Mouse (Mus musculus) megakaryocyte, embryonic 14.5 days (primary cell): ENCODE data around the gene Ddah2. TPM values are rescaled to one million over a fixed set of nuclear protein-coding genes. Genes with fewer than 3 reads are reported as not detected.

Experiments used
- H3K27me3 ChIP-seq: replicated peaks from 2 replicates; pipeline ENCODE3; 2012; ENCODE audit warnings: inconsistent platforms
- H3K36me3 ChIP-seq: replicated peaks from 2 replicates; pipeline ENCODE3; 2012; ENCODE audit warnings: low read length, inconsistent platforms, mixed read lengths
- H3K4me1 ChIP-seq: 2 replicates; pipeline ENCODE4 v1.6.1; 2012; ENCODE audit warnings: inconsistent platforms
- H3K4me3 ChIP-seq: replicated peaks from 2 replicates; pipeline ENCODE3; 2012; ENCODE audit warnings: moderate library complexity, mild to moderate bottlenecking, inconsistent platforms
- H3K9me3 ChIP-seq: 2 replicates; pipeline ENCODE4 v1.6.1; 2012; ENCODE audit warnings: inconsistent platforms
- FLI1 ChIP-seq: IDR thresholded peaks from 2 replicates; pipeline ENCODE4 v1.6.1; 2012; ENCODE audit warnings: low read length, inconsistent platforms, mixed read lengths
- GATA1 ChIP-seq: IDR thresholded peaks from 3 replicates; pipeline ENCODE4 v1.6.1; 2012; ENCODE audit warnings: mixed read lengths, low read length, inconsistent platforms, borderline replicate concordance
- polyA plus RNA-seq: library from polyadenylated mRNA; stranded (reverse); fragments of >175 nt; gene quantifications from 2 replicates; pipeline ENCODE4 v1.2.3, GENCODE M21; 2012; ENCODE audit warnings: low replicate concordance; ENCODE audit not compliant: insufficient read depth

Ddah2 gene
- polyA plus RNA-seq = 30.5 and 36.5 TPM in 2 replicates

DNA sequence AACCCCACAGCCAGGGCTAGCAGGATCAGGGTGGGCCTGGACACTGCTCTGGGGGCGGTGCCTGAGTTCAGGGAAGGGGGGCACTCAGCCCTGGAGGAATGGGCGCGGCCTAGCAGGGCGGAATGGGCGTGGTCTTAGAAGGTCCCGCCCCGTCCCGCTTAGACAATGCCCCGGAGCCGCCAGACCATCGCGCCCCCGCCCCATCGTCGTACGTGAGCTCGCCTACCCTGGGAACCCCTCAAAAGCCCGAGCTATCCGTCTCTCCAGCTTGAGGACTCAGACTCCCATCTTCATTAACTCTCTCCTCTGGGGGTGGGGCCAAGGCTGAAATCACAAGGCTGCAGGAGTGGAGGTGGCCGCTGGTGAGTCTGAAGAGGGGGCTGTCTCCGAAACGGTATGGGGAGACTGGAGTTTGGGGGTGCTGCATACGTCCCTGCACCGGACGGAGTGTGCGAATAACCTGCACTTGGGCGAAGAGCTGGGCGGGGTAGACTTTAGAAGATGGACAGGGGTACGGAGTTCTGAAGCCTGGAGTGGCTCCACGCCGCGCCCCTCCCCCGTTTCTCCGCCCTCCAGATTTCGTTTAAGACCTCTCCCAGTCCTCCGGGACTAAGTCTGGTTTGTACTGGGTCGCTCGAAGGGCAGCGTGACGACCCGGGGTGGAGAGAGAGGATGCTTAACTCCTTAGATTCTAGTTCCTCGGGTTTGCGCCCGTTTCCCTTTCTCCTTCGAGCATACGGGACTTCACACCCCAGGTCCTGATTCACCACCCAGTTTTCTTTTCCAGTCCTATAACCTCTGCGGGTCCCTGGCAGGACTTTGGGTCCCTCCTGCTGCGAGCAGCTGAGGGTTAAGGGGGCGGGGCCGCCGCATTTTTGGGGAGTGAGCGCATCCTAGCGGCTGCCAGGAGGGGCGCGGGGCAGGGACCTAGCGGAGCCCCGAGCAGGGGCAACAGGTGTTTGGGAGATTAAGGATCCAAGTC lies at the start of gene Ddah2:
Gene Ddah2 (plus strand): TSS at position 125 of the 982 bp plus-strand sequence.
- Histone ChIP-seq H3K4me3 (peak within 1 kb of the TSS; percentile 94), H3K9me3 (no peaks in the 10 kb centered on the region), H3K36me3 (peaks cover 89% of the 10 kb centered on the region), H3K27me3 (no peaks in the 10 kb centered on the region), H3K4me1 (peaks cover 91% of the 10 kb centered on the region)
- no peak for TF ChIP-seq GATA1
- TF ChIP-seq FLI1 = no peak

DNA sequence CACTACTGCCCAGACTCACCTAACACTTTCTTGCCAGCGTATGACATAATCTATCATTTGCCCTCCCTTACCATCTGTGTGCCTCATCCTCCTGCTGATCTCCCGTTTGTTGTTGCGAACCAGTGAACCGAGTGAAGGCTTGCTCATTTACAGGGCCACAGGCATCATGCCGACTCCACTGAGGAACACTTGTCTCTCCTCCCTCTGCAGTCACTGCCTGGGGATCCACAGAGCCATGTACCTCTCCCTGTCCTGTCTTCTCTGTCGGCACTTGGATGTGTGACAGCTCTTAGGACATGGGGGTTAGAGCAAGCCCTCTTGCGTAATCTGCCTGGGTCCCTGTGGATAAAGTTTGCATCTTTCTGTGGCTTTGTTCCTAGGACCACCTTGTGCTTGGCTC lies 49.2 kb upstream of the Ddah2 start:
- no peaks in the 10 kb centered on the region for H3K9me3 ChIP-seq
- peaks cover 95% of the 10 kb centered on the region for H3K36me3 ChIP-seq
- no peaks in the 10 kb centered on the region for H3K27me3 ChIP-seq
- no peak overlapping the region for H3K4me3 ChIP-seq
- H3K4me1 ChIP-seq = peaks cover 35% of the 10 kb centered on the region
- TF ChIP-seq FLI1 = no peak
- no peak for TF ChIP-seq GATA1

DNA sequence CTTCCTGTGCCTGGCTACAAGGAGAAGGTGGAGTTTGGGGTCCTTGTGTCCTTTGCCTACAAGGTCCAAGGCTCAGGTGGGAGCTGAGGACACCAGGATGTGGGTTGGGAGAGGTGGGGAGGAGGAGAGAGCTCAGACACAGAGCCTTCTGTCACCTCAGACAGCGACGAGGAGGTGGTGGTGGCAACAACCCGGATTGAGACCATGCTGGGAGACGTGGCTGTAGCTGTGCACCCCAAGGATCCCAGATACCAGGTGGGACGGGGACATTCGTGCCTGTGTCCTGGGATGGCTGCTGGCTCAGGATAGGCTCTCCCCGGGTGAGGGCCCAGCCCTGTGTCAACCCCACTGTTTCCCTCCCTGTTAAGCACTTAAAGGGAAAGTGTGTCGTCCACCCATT lies 47.4 kb upstream of the Ddah2 start:
- Histone ChIP-seq H3K4me3 (no peak overlapping the region), H3K36me3 (peaks cover 99% of the 10 kb centered on the region), H3K4me1 (peaks cover 35% of the 10 kb centered on the region), H3K27me3 (no peaks in the 10 kb centered on the region), H3K9me3 (no peaks in the 10 kb centered on the region)
- TF ChIP-seq GATA1 (no peak), FLI1 (no peak)

DNA sequence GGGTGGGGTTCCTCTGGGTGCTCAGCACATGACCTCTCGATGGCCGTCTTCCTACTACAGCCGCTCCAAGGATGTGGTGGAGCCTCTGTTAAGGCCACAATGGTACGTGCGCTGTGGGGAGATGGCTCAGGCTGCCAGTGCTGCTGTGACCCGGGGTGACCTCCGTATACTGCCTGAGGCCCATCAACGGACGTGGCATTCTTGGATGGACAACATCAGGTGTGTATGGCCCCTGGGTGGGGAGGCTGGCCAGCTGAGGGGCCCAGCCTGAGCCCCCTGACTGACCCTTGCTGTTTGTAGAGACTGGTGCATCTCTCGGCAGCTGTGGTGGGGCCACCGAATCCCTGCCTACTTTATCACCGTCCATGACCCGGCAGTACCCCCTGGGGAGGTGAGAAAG lies 46.4 kb upstream of the Ddah2 start:
- H3K4me3 ChIP-seq = no peak overlapping the region
- no peaks in the 10 kb centered on the region for H3K27me3 ChIP-seq
- no peaks in the 10 kb centered on the region for H3K9me3 ChIP-seq
- peaks cover 99% of the 10 kb centered on the region for H3K36me3 ChIP-seq
- H3K4me1 ChIP-seq = peaks cover 39% of the 10 kb centered on the region
- TF ChIP-seq FLI1 (no peak), GATA1 (no peak)

DNA sequence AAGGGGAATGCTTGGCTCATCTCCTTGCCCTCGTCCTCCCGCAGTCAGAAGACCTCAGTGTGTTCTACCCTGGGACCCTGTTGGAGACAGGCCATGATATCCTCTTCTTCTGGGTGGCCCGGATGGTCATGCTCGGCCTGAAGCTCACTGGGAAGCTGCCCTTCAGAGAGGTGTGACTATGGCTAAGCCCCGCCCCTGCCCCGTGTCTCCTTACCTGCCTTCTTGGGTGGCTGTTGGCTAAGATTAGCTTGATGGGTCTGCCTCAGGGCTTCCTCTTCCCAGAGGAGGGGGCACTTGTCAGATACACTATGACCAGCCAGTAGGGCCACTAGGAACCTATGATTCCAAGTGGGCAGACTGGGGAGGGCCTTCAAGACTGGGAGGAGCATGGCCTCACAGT lies 45.6 kb upstream of the Ddah2 start:
- Histone ChIP-seq H3K9me3 (no peaks in the 10 kb centered on the region), H3K27me3 (peaks cover 3% of the 10 kb centered on the region), H3K4me1 (peaks cover 39% of the 10 kb centered on the region), H3K36me3 (peaks cover 92% of the 10 kb centered on the region), H3K4me3 (no peak overlapping the region)
- TF ChIP-seq GATA1 (no peak), FLI1 (no peak)

DNA sequence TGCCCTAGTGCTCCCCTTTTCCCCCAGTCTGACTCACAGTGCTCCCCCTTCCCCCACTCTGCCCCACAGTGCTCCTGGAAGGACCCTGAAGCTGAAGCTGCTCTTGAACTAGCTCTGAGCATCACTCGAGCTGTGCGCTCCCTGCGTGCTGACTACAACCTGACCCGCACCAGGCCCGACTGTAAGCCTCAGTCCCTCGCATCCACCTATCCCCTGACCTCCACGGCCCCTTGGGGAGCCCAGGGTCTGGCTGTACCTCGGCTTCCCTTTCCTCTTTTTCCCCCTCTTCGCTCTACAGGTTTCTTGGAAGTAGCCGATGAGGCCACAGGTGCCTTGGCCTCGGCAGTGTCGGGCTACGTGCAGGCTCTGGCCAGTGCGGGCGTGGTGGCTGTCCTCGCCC lies 43.5 kb upstream of the Ddah2 start:
- Histone ChIP-seq H3K36me3 (peaks cover 72% of the 10 kb centered on the region), H3K4me3 (no peak overlapping the region), H3K27me3 (peaks cover 10% of the 10 kb centered on the region), H3K4me1 (peaks cover 48% of the 10 kb centered on the region), H3K9me3 (no peaks in the 10 kb centered on the region)
- TF ChIP-seq FLI1 (no peak), GATA1 (no peak)

DNA sequence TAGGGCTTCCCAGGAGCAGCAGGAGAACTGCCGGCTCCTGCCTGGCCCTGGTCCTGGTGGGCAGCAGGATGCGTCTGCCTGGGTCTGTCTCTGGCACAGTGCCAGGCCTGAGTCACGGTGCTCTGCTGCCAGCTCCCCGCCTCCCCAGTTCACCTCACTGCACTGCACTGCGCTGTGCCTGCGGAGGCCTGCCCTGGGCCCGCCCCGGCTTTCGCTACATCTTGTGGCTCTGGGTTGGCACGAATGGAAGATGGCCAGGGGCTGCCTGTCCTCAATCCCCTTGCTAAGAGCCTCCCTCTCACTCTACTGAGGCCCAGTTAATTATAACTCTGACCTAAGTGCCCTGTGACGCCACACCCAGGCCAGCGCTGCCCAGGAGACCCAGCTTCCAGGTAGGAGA lies 42.5 kb upstream of the Ddah2 start, which contains the start of gene Vwa7:
Gene Vwa7 (plus strand): TSS at position 204 of the 400 bp plus-strand sequence.
- H3K27me3 ChIP-seq = peaks cover 13% of the 10 kb centered on the region
- H3K36me3 ChIP-seq = peaks cover 62% of the 10 kb centered on the region
- TF ChIP-seq GATA1 = no peak
- no peak for TF ChIP-seq FLI1
- no peak within 1 kb of the TSS for H3K4me3 ChIP-seq
- peaks cover 54% of the 10 kb centered on the region for H3K4me1 ChIP-seq
- H3K9me3 ChIP-seq = no peaks in the 10 kb centered on the region

DNA sequence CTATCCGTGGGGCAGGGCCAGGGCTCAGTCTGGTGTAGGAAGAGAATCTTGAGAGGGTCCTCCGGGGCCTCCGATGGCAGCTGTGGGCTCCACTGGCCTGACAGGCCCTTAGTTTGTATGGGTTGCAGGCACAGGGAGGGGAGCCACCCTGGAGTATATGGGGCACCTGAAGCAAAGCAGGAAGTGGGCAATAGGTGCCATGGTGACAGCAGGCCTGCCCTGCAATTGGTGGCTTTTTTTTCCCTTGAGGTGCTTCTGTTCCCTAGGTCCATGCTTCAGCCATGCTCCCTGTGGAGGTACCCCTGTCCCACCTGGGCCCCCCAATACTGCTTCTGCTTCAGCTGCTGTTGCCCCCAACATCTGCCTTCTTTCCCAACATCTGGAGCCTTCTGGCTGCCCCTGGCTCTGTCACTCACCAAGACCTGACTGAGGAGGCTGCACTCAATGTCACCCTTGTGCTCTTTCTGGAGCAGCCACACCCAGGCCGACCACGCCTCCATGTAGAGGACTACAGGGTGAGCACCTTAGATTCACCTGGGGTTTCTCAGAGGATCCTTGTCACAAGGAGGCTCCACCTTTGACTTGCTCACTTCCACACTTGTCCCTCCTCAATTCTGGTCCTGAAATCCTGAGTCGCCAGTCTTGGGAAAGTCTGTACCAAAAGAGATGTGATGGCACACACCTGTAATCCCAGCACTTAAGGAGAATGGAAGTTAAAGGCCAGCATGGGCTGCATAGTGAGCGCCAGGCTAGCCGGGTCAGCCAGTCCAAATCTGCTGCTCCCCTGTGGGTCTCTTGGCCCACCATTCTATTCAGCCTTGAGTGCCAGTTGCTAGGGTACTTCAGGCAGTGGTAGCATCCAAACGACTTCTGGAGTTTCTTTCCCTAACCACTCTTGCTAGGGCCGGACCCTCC lies 41.8 kb upstream of the Ddah2 start:
- Histone ChIP-seq H3K36me3 (peaks cover 55% of the 10 kb centered on the region), H3K4me3 (no peak overlapping the region), H3K9me3 (no peaks in the 10 kb centered on the region), H3K27me3 (peaks cover 13% of the 10 kb centered on the region), H3K4me1 (peaks cover 56% of the 10 kb centered on the region)
- TF ChIP-seq FLI1 (no peak), GATA1 (no peak)

DNA sequence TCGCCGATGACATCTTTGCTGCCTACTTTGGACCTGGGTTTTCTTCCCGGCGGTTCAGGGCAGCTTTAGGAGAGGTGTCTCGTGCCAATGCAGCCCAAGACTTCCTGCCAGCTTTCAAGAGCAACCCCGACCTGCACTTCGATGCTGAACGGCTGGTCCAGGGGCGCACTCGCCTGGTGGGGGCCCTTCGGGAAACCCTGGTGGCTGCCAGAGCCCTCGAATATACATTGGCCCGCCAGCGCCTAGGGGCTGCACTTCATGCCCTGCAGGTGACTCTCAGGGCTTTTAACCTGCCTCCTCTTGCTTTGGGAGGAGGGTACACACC lies 41.2 kb upstream of the Ddah2 start:
- H3K36me3 ChIP-seq = peaks cover 49% of the 10 kb centered on the region
- H3K9me3 ChIP-seq = no peaks in the 10 kb centered on the region
- TF ChIP-seq GATA1 = no peak
- no peak for TF ChIP-seq FLI1
- H3K27me3 ChIP-seq = peaks cover 13% of the 10 kb centered on the region
- no peak overlapping the region for H3K4me3 ChIP-seq
- H3K4me1 ChIP-seq = peaks cover 56% of the 10 kb centered on the region

DNA sequence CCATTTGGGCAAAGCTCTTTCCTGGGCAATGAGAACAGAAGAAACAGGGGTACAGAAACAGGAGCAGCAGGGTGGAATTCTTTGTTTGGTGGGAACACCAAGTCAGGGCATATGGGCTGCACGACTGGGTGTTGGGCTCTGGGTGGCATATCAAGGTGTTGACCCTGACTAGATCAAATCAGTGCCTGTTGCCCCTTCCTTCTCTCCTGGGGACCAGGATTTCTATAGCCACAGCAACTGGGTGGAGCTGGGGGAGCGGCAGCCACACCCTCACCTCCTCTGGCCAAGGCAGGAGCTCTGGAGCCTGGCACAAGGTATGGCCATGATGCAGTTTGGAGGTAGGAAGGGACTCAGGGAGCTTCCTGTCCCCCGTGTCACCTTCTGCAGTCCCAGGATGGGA lies 40.7 kb upstream of the Ddah2 start:
- TF ChIP-seq GATA1 (no peak), FLI1 (no peak)
- H3K9me3 ChIP-seq = no peaks in the 10 kb centered on the region
- H3K4me3 ChIP-seq = no peak overlapping the region
- H3K36me3 ChIP-seq = peaks cover 44% of the 10 kb centered on the region
- peaks cover 61% of the 10 kb centered on the region for H3K4me1 ChIP-seq
- H3K27me3 ChIP-seq = peaks cover 13% of the 10 kb centered on the region
